Mouse (Mus musculus) heart, adult 2 months (tissue): ENCODE results near the gene Ctsz.

Experiments
- CTCF ChIP-seq: fragments of 200-600 bp; IDR thresholded peaks from 2 replicates; pipeline ENCODE4 v1.8.1; 2022; ENCODE audit warnings: antibody characterized with exemption, mild to moderate bottlenecking, moderate library complexity
- POLR2A ChIP-seq: fragments of 200-500 bp; IDR thresholded peaks from 2 replicates; pipeline ENCODE4 v1.6.1; 2011; ENCODE audit warnings: mild to moderate bottlenecking, low read depth, low read length, control low read depth; ENCODE audit not compliant: insufficient read depth

DNA sequence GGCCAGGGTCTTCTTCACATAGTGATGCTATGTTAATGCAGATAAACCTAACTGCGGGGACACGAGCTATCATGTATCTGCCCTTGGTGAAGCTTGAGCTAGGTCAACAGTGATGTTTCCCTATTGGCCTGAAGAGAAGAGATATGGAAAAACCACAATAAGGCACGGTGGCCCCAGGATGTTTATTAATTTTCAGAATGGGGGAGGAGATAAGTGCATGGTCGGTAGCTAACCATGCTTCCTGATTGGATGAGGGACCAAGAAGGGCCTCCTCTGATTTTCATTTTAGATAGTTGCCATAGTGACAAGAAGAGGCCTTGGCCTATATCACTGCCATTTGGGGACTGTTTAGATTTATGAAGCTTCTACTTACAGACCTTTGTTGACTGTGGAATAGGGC is 31.5 kb upstream of the Ctsz start:
- no peak for TF ChIP-seq POLR2A
- no peak for TF ChIP-seq CTCF
